ENCODE assay signal across 22 mouse cellular contexts in the genomic region with DNA sequence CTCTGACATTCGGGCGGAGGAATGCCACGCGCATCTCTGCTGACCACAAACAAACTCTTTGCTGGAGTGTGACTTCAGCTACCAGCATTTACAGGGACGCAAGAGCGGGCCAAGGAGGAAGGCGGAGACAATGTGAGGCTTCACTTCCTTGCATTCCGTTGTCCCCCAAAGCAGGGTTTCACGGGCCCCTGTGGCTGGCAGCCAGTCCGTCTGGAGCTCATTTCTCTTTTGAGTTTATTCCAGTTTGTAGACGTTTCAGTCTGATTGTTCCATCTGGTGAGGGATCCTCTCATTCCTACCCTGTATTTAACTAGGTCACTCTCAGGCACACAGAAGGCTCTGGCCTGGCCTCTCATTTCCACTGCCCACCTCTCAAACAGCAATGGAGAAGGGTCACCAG. TPM values are rescaled to one million over a fixed set of nuclear protein-coding genes. Genes with fewer than 3 reads are reported as not detected.
DNase-seq lines count a peak whose midpoint lies in the region; ATAC-seq and TF ChIP-seq lines count a peak whose summit lies in the region.
"Had no signal": no experiment of that assay in that cellular context is flagged by ENCODE, and none has a peak within 500 bp of the region (broad histone marks: within the 10 kb centered on the region; RNA-seq: fewer than 3 reads in every experiment).

No protein-coding gene starts in this region.

- intact Hi-C loops in left cerebral cortex, adult 2 months (cut with DNase I) = no loop called here
- intact Hi-C loops in left cerebral cortex, postnatal 14 days (cut with DNase I) = no loop called here

- no peaks in the 10 kb centered on the region for H3K9me3 ChIP-seq in forebrain, postnatal 0 days (ENCODE audit: low read length)
- no peaks in the 10 kb centered on the region for H3K9me3 ChIP-seq in forebrain, embryonic 15.5 days
- H3K9me3 ChIP-seq in stomach, embryonic 16.5 days (replicated peaks; ENCODE audit: control insufficient read depth, low read length) = no peaks in the 10 kb centered on the region
- no peaks in the 10 kb centered on the region for H3K9me3 ChIP-seq in stomach, postnatal 0 days (ENCODE audit: control insufficient read depth, low read length)
- H3K9me3 ChIP-seq: G1E; liver, embryonic 15.5 days; midbrain, embryonic 15.5 days; neural tube, embryonic 12.5 days had no signal

- no peak for TF ChIP-seq CTCF in forebrain, postnatal 0 days (IDR thresholded peaks at IDR 0.05; ENCODE audit: low read depth)
- TF ChIP-seq CTCF in stomach, postnatal 0 days (IDR thresholded peaks at IDR 0.05; ENCODE audit: low read depth) = no peak
- no peak for TF ChIP-seq CTCF in left cerebral cortex, adult 2 months (IDR thresholded peaks at IDR 0.05)

- no peak overlapping the region for H3K4me2 ChIP-seq in forebrain, postnatal 0 days (ENCODE audit: low read depth)
- no peak overlapping the region for H3K4me2 ChIP-seq in forebrain, embryonic 15.5 days (replicated peaks)
- H3K4me2 ChIP-seq in stomach, embryonic 16.5 days (ENCODE audit: low read depth, low read length) = no peak overlapping the region
- no peak overlapping the region for H3K4me2 ChIP-seq in stomach, postnatal 0 days (replicated peaks; ENCODE audit: low read depth)
- H3K4me2 ChIP-seq: liver, embryonic 15.5 days; midbrain, embryonic 15.5 days; neural tube, embryonic 12.5 days had no signal

- ATAC-seq in forebrain, postnatal 0 days = no peak
- no peak for ATAC-seq in forebrain, embryonic 15.5 days (replicated peaks)
- ATAC-seq in stomach, embryonic 16.5 days (ENCODE audit: insufficient read depth, low FRiP score) = no peak
- ATAC-seq in stomach, postnatal 0 days (ENCODE audit: low FRiP score, low TSS enrichment) = no peak
- ATAC-seq: hindbrain, embryonic 16.5 days; midbrain, embryonic 15.5 days had no signal

- H3K4me3 ChIP-seq in forebrain, postnatal 0 days (ENCODE audit: low read depth, low read length) = no peak overlapping the region
- H3K4me3 ChIP-seq in forebrain, embryonic 15.5 days = no peak overlapping the region
- no peak overlapping the region for H3K4me3 ChIP-seq in stomach, embryonic 16.5 days (replicated peaks; ENCODE audit: low read length)
- H3K4me3 ChIP-seq in stomach, postnatal 0 days (ENCODE audit: low read depth, low read length) = no peak overlapping the region
- H3K4me3 ChIP-seq in left cerebral cortex, adult 2 months = no peak overlapping the region
- H3K4me3 ChIP-seq: liver, embryonic 15.5 days; midbrain, embryonic 15.5 days; neural tube, embryonic 12.5 days had no signal

- WGBS in forebrain, postnatal 0 days = 55% methylated on average over 11 of the region's 11 CpGs
- WGBS in forebrain, embryonic 15.5 days = 57% methylated on average over 11 of the region's 11 CpGs
- 66% methylated on average over 11 of the region's 11 CpGs for WGBS in stomach, embryonic 16.5 days
- 46% methylated on average over 11 of the region's 11 CpGs for WGBS in stomach, postnatal 0 days

- H3K27ac ChIP-seq in forebrain, postnatal 0 days (ENCODE audit: low read depth, low read length) = no peak overlapping the region
- H3K27ac ChIP-seq in forebrain, embryonic 15.5 days (replicated peaks) = no peak overlapping the region
- H3K27ac ChIP-seq in stomach, embryonic 16.5 days (ENCODE audit: low read length) = peak overlapping the region; percentile 43; the same call in 1 of the 2 replicates
- H3K27ac ChIP-seq in stomach, postnatal 0 days (replicated peaks) = no peak overlapping the region
- H3K27ac ChIP-seq in left cerebral cortex, adult 2 months = no peak overlapping the region
- H3K27ac ChIP-seq: liver, embryonic 15.5 days; midbrain, embryonic 15.5 days; neural tube, embryonic 12.5 days had no signal

- H3K27me3 ChIP-seq in forebrain, postnatal 0 days (ENCODE audit: insufficient read depth, low read length) = no peaks in the 10 kb centered on the region
- no peaks in the 10 kb centered on the region for H3K27me3 ChIP-seq in forebrain, embryonic 15.5 days
- no peaks in the 10 kb centered on the region for H3K27me3 ChIP-seq in stomach, embryonic 16.5 days (ENCODE audit: control insufficient read depth, insufficient read depth, low read length)
- no peaks in the 10 kb centered on the region for H3K27me3 ChIP-seq in stomach, postnatal 0 days (ENCODE audit: control insufficient read depth, insufficient read depth, low read length)
- H3K27me3 ChIP-seq: liver, embryonic 15.5 days; midbrain, embryonic 15.5 days; neural tube, embryonic 12.5 days had no signal

- no peaks in the 10 kb centered on the region for H3K4me1 ChIP-seq in forebrain, postnatal 0 days (ENCODE audit: insufficient read depth)
- peaks cover 8% of the 10 kb centered on the region for H3K4me1 ChIP-seq in forebrain, embryonic 15.5 days
- H3K4me1 ChIP-seq in stomach, embryonic 16.5 days (ENCODE audit: control insufficient read depth, insufficient read depth, low read length) = peaks cover 8% of the 10 kb centered on the region; the same call in 1 of the 2 replicates
- H3K4me1 ChIP-seq in stomach, postnatal 0 days (replicated peaks; ENCODE audit: control insufficient read depth, insufficient read depth) = no peaks in the 10 kb centered on the region
- H3K4me1 ChIP-seq: liver, embryonic 15.5 days; midbrain, embryonic 15.5 days; neural tube, embryonic 12.5 days had no signal

- H3K36me3 ChIP-seq in forebrain, postnatal 0 days (ENCODE audit: insufficient read depth) = no peaks in the 10 kb centered on the region
- no peaks in the 10 kb centered on the region for H3K36me3 ChIP-seq in forebrain, embryonic 15.5 days
- H3K36me3 ChIP-seq in stomach, embryonic 16.5 days (ENCODE audit: control insufficient read depth, insufficient read depth, low read length) = no peaks in the 10 kb centered on the region
- no peaks in the 10 kb centered on the region for H3K36me3 ChIP-seq in stomach, postnatal 0 days (ENCODE audit: control insufficient read depth, insufficient read depth, low read length)
- H3K36me3 ChIP-seq: G1E; liver, embryonic 15.5 days; midbrain, embryonic 15.5 days; neural tube, embryonic 12.5 days had no signal

- DNase-seq in forebrain, postnatal 0 days = peak; percentile 54
- DNase-seq in stomach, postnatal 0 days (ENCODE audit: low spot score) = no peak
- peak; percentile 91 for DNase-seq in cerebellum, adult 9-11 months
- no peak for DNase-seq in left cerebral cortex, adult 2 months (ENCODE audit: extremely low spot score in 1 of 2, low spot score in 2 of 2)
- no peak for DNase-seq in natural killer cell, adult 2 months (ENCODE audit: low spot score in 2 of 2)
- DNase-seq in left cerebral cortex, postnatal 14 days (ENCODE audit: low spot score in 2 of 2) = no peak
- DNase-seq: heart, postnatal 14 days; kidney, adult 9 months; spleen, adult 18-20 months had no signal

- no peak overlapping the region for H3K9ac ChIP-seq in forebrain, postnatal 0 days
- no peak overlapping the region for H3K9ac ChIP-seq in forebrain, embryonic 15.5 days (replicated peaks)
- no peak overlapping the region for H3K9ac ChIP-seq in stomach, embryonic 16.5 days (ENCODE audit: low read length)
- no peak overlapping the region for H3K9ac ChIP-seq in stomach, postnatal 0 days (ENCODE audit: low read length)
- H3K9ac ChIP-seq: liver, embryonic 15.5 days; midbrain, embryonic 15.5 days; neural tube, embryonic 12.5 days had no signal

- TF ChIP-seq EP300 in stomach, postnatal 0 days (optimal IDR thresholded peaks at IDR 0.05) = no peak

RNA-seq across cellular contexts. Expression of a gene that starts 10.5 kb away (rescaled TPM):
- total RNA-seq in forebrain, postnatal 0 days (2014; rRNA removed) = 0.23 and 0.38 TPM in 2 replicates
- 0.18 and 0.23 TPM in 2 replicates for polyA plus RNA-seq in forebrain, postnatal 0 days (2015; fragmentation: Nextera tagmentation; extraction: Ambion mirVana)
- 0.08 and 0.10 TPM in 2 replicates for polyA plus RNA-seq in forebrain, embryonic 15.5 days (2015; fragmentation: Nextera tagmentation; extraction: Ambion mirVana)
- polyA plus RNA-seq in stomach, embryonic 16.5 days (2015; fragmentation: Nextera tagmentation; extraction: Ambion mirVana) = 0.21 TPM in 2 replicates
- polyA plus RNA-seq in stomach, postnatal 0 days (2015; fragmentation: Nextera tagmentation; extraction: Ambion mirVana) = 0.07 and 0.10 TPM in 2 replicates
- total RNA-seq in left cerebral cortex, adult 2 months (2021) = not detected
- total RNA-seq in left cerebral cortex, postnatal 14 days (2021) = under 1 TPM; 0.11 to 0.20 TPM
- total RNA-seq: G1E had no signal

RNA-seq across cellular contexts. Expression of a gene that starts 14.2 kb away (rescaled TPM):
- 16.9 and 20.0 TPM in 2 replicates for total RNA-seq in forebrain, postnatal 0 days (2014; rRNA removed)
- 8.5 and 9.5 TPM in 2 replicates for polyA plus RNA-seq in forebrain, postnatal 0 days (2015; fragmentation: Nextera tagmentation; extraction: Ambion mirVana)
- polyA plus RNA-seq in forebrain, embryonic 15.5 days (2015; fragmentation: Nextera tagmentation; extraction: Ambion mirVana) = 12.7 and 13.2 TPM in 2 replicates
- polyA plus RNA-seq in stomach, embryonic 16.5 days (2015; fragmentation: Nextera tagmentation; extraction: Ambion mirVana) = 53.8 and 58.1 TPM in 2 replicates
- 43.5 and 47.6 TPM in 2 replicates for polyA plus RNA-seq in stomach, postnatal 0 days (2015; fragmentation: Nextera tagmentation; extraction: Ambion mirVana)
- 10 to 100 TPM; 16.5 to 18.8 TPM for total RNA-seq in left cerebral cortex, adult 2 months (2021)
- 10 to 100 TPM; 14.1 to 15.9 TPM for total RNA-seq in left cerebral cortex, postnatal 14 days (2021)

RNA-seq across cellular contexts. Expression of a gene that starts 14.7 kb away (rescaled TPM):
- not detected in 2 replicates for total RNA-seq in forebrain, postnatal 0 days (2014; rRNA removed)
- polyA plus RNA-seq in forebrain, postnatal 0 days (2015; fragmentation: Nextera tagmentation; extraction: Ambion mirVana) = not detected in 2 replicates
- not detected in 2 replicates for polyA plus RNA-seq in forebrain, embryonic 15.5 days (2015; fragmentation: Nextera tagmentation; extraction: Ambion mirVana)
- polyA plus RNA-seq in stomach, embryonic 16.5 days (2015; fragmentation: Nextera tagmentation; extraction: Ambion mirVana) = not detected in 2 replicates
- not detected in 2 replicates for polyA plus RNA-seq in stomach, postnatal 0 days (2015; fragmentation: Nextera tagmentation; extraction: Ambion mirVana)
- total RNA-seq in left cerebral cortex, adult 2 months (2021) = not detected
- not detected for total RNA-seq in left cerebral cortex, postnatal 14 days (2021)
- total RNA-seq: G1E; gastrocnemius, adult 8-10 months; heart, adult 8-10 months; heart, postnatal 14 days; layer of hippocampus, adult 18-20 months; left cerebral cortex, postnatal 36 days; megakaryocyte progenitor cell, adult 5-6 weeks had no signal
- polyA plus RNA-seq: C2C12; G1E; liver, embryonic 15.5 days; midbrain, embryonic 15.5 days; neural tube, embryonic 12.5 days had no signal

RNA-seq across cellular contexts. Expression of a gene that starts 27.6 kb away (rescaled TPM):
- 0.38 and 0.46 TPM in 2 replicates for total RNA-seq in forebrain, postnatal 0 days (2014; rRNA removed)
- 0.71 and 1.1 TPM in 2 replicates for polyA plus RNA-seq in forebrain, postnatal 0 days (2015; fragmentation: Nextera tagmentation; extraction: Ambion mirVana)
- polyA plus RNA-seq in forebrain, embryonic 15.5 days (2015; fragmentation: Nextera tagmentation; extraction: Ambion mirVana) = 0.56 and 0.77 TPM in 2 replicates
- polyA plus RNA-seq in stomach, embryonic 16.5 days (2015; fragmentation: Nextera tagmentation; extraction: Ambion mirVana) = 3.5 and 3.6 TPM in 2 replicates
- 1.9 TPM in 2 replicates for polyA plus RNA-seq in stomach, postnatal 0 days (2015; fragmentation: Nextera tagmentation; extraction: Ambion mirVana)
- total RNA-seq in left cerebral cortex, adult 2 months (2021) = not detected
- total RNA-seq in left cerebral cortex, postnatal 14 days (2021) = not detected
- total RNA-seq: G1E; layer of hippocampus, adult 18-20 months had no signal
- polyA plus RNA-seq: C2C12 had no signal

RNA-seq across cellular contexts. Expression of a gene that starts 31.0 kb away (rescaled TPM):
- 108 and 114 TPM in 2 replicates for total RNA-seq in forebrain, postnatal 0 days (2014; rRNA removed)
- 258 and 270 TPM in 2 replicates for polyA plus RNA-seq in forebrain, postnatal 0 days (2015; fragmentation: Nextera tagmentation; extraction: Ambion mirVana)
- 274 and 283 TPM in 2 replicates for polyA plus RNA-seq in forebrain, embryonic 15.5 days (2015; fragmentation: Nextera tagmentation; extraction: Ambion mirVana)
- polyA plus RNA-seq in stomach, embryonic 16.5 days (2015; fragmentation: Nextera tagmentation; extraction: Ambion mirVana) = 257 and 260 TPM in 2 replicates
- 202 and 206 TPM in 2 replicates for polyA plus RNA-seq in stomach, postnatal 0 days (2015; fragmentation: Nextera tagmentation; extraction: Ambion mirVana)
- total RNA-seq in left cerebral cortex, adult 2 months (2021) = 100 to 1,000 TPM; 187 to 209 TPM
- 100 to 1,000 TPM; 145 TPM for total RNA-seq in left cerebral cortex, postnatal 14 days (2021)

Comparison
In these comparisons a context has a peak if more than half of its experiments do, and no peak if none do; other contexts are left out.
1. DNase-seq: peak in forebrain, postnatal 0 days (single experiment) and cerebellum, adult 9-11 months (single experiment); none in stomach, postnatal 0 days (single experiment), left cerebral cortex, adult 2 months (0 of 2), natural killer cell, adult 2 months (0 of 2) and left cerebral cortex, postnatal 14 days (0 of 2).